Mouse (Mus musculus) heart, postnatal 0 days (tissue): ENCODE results near the gene Zfand3. TPM values are rescaled to one million over a fixed set of nuclear protein-coding genes. Genes with fewer than 3 reads are reported as not detected.

ENCODE experiments used
- ATAC-seq: fragments of 200-750 bp; cut with Nextera tagmentation; 2 replicates; pipeline ENCODE4 v1.8.0; 2017; ENCODE audit warnings: low read depth, moderate number of reproducible peaks, moderate library complexity; ENCODE audit not compliant: insufficient read depth
- DNase-seq: peaks from one replicate; pipeline ENCODE4 v3.0.0-alpha.2; 2016; ENCODE audit warnings: low spot score
- H3K27ac ChIP-seq: fragments of 300-500 bp; sonication (generic); 2 replicates; pipeline ENCODE4 v1.5.1; 2014; ENCODE audit warnings: low read depth, mild to moderate bottlenecking
- H3K27me3 ChIP-seq: fragments of 300-500 bp; sonication (generic); 2 replicates; pipeline ENCODE4 v1.6.1; 2014; ENCODE audit warnings: low read length, mixed read lengths; ENCODE audit not compliant: control insufficient read depth, insufficient read depth
- H3K36me3 ChIP-seq: fragments of 300-500 bp; sonication (generic); replicated peaks from 2 replicates; pipeline ENCODE4 v1.6.1; 2014; ENCODE audit warnings: low read length, mixed read lengths; ENCODE audit not compliant: control insufficient read depth, insufficient read depth
- H3K4me1 ChIP-seq: fragments of 300-500 bp; sonication (generic); 2 replicates; pipeline ENCODE4 v1.6.1; 2014; ENCODE audit warnings: antibody characterized with exemption; ENCODE audit not compliant: control insufficient read depth, insufficient read depth
- H3K4me2 ChIP-seq: fragments of 300-500 bp; sonication (generic); 2 replicates; pipeline ENCODE4 v1.6.1; 2014; ENCODE audit warnings: low read depth, mild to moderate bottlenecking, low read length, moderate library complexity
- H3K4me3 ChIP-seq: fragments of 300-500 bp; sonication (generic); 2 replicates; pipeline ENCODE4 v1.5.1; 2014; ENCODE audit warnings: low read depth, low read length
- H3K9ac ChIP-seq: fragments of 300-500 bp; sonication (generic); replicated peaks from 2 replicates; pipeline ENCODE4 v1.6.1; 2014; ENCODE audit warnings: low read depth, low read length, mixed read lengths
- H3K9me3 ChIP-seq: fragments of 300-500 bp; sonication (generic); replicated peaks from 2 replicates; pipeline ENCODE4 v1.6.1; 2016; ENCODE audit warnings: low read length; ENCODE audit not compliant: control insufficient read depth
- CTCF ChIP-seq: IDR thresholded peaks from 2 replicates; pipeline ENCODE4 v1.5.1; 2016; ENCODE audit warnings: antibody characterized with exemption, control low read depth, low read depth
- EP300 ChIP-seq: IDR thresholded peaks from 2 replicates; pipeline ENCODE4 v1.6.1; 2016; ENCODE audit warnings: antibody characterized with exemption, low read depth
- WGBS: fragments of 180-500 bp; shearing (Covaris S2); extraction: QIAGEN DNeasy Blood & Tissue Kit; methylation state at CpG from one replicate; pipeline ENCODE4 v1.1.7; 2014; 5-methylcytosine and 5-hydroxymethylcytosine counted together
- polyA plus RNA-seq: library from polyadenylated mRNA; unstranded; fragments of >200 nt; fragmentation: Nextera tagmentation; extraction: Ambion mirVana; gene quantifications from 2 replicates; pipeline ENCODE4 v1.2.1, GENCODE M21; 2015
- total RNA-seq: library from RNA; depleted of rRNA; stranded (reverse); fragments of >200 nt; gene quantifications from 2 replicates; pipeline ENCODE4 v1.2.3, GENCODE M21; 2014; ENCODE audit warnings: low replicate concordance

The Zfand3 gene
- total and polyA plus RNA-seq, 2 experiments from 2014 or later: 49.0 to 131 TPM

DNA sequence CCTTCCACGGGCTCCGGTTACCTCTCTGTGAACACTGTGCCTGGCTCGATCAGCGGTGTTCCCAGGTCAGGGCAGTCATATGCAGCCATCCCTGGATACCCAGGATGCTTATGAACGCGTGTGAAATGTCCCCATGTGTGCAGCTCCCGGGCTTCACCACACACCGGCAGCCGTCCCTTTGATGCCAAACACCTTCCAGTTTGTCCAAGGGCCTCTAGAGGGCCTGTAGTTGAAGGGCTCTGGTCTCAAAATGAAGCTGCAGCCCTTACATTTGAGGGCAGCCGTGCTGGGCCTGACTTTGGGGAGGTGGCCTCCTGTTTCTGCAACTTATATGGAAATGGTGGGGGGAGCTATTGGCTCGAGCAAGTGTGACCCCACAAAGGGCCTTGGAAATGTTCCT lies 217.8 kb downstream of the Zfand3 start:
- H3K4me3 ChIP-seq: no peak overlapping the region
- no peak for DNase-seq
- WGBS: 77% methylated on average over 11 of the region's 11 CpGs
- H3K9me3 ChIP-seq: no peaks in the 10 kb centered on the region
- no peaks in the 10 kb centered on the region for H3K27me3 ChIP-seq
- TF ChIP-seq CTCF: no peak
- no peak for TF ChIP-seq EP300
- H3K4me1 ChIP-seq: 0 out of 2 replicates have a peak, but pooled peaks cover 4% of the 10 kb centered on the region
- H3K36me3 ChIP-seq: peaks cover 25% of the 10 kb centered on the region; the same call in 1 of the 2 replicates
- no peak overlapping the region for H3K4me2 ChIP-seq
- no peak for ATAC-seq
- H3K9ac ChIP-seq: no peak overlapping the region
- H3K27ac ChIP-seq: no peak overlapping the region

DNA sequence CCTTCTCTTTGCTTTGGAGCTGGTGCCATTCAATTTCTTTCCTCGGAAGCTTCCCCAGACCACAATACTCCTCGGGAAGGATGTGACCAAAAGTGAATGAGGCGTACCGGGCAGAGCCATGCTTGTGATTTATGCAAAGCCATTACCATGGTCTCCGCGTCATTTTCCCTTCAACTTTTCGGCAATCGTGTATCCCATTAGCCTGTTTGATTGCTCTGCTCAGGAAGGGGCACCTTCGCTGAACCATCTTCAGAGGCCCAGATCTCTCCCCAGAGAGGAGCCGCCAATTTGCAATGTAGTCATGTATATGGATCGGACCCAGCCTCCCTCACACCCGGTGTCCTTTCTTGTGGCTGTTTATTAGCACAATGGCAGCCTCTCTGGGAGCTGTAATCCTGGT lies 218.3 kb downstream of the Zfand3 start:
- Histone ChIP-seq H3K27ac (no peak overlapping the region), H3K27me3 (no peaks in the 10 kb centered on the region), H3K9me3 (no peaks in the 10 kb centered on the region), H3K4me1 (0 out of 2 replicates have a peak, but pooled peaks cover 4% of the 10 kb centered on the region), H3K36me3 (peaks cover 25% of the 10 kb centered on the region; the same call in 1 of the 2 replicates), H3K9ac (no peak overlapping the region), H3K4me2 (no peak overlapping the region), H3K4me3 (no peak overlapping the region)
- ATAC-seq (no peak), DNase-seq (no peak)
- TF ChIP-seq EP300 (no peak), CTCF (no peak)
- 89% methylated on average over 12 of the region's 12 CpGs for WGBS

DNA sequence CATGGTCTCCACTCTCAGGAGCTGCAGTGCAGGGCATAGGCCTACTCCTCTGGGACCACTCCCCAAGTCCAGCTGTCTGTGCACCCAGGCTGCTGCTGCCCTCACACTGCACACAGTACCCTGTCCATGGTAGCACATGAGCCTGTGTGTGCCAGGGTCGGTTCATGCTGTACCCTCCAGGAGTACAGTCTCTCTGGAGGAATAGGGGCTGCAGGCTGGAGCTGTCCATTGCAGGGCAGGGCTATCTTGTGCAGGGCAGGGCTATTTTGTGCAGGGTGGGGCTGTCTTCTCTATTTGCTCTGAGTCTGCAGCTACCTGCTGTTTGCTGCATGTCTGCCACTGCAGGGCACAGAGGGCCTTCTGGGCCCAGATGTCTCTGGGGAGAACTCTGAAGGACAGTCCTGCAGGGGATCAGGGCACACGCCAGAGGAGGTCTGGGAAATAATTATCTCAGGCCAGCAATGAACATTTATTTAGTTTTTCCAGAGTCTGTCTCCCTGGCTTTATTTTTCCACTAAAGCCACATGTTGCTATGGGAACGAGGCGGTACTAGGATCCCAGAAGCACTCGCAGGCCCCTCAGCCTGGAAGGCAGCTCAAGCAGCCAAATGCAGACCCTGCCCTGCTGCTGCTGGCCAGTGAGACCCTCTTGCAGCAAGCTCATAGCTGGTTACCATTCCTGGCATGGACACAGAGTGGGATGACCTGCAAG lies 220.7 kb downstream of the Zfand3 start:
- WGBS: 58% methylated on average over 5 of the region's 5 CpGs
- DNase-seq (no peak), ATAC-seq (0 out of 2 replicates have a peak, but pooled peaks have one; percentile 17)
- Histone ChIP-seq H3K4me3 (no peak overlapping the region), H3K9ac (no peak overlapping the region), H3K36me3 (0 out of 2 replicates have a peak, but pooled peaks cover 6% of the 10 kb centered on the region), H3K4me2 (no peak overlapping the region), H3K9me3 (no peaks in the 10 kb centered on the region), H3K27me3 (no peaks in the 10 kb centered on the region), H3K27ac (no peak overlapping the region), H3K4me1 (0 out of 2 replicates have a peak, but pooled peaks cover 4% of the 10 kb centered on the region)
- TF ChIP-seq CTCF: no peak
- TF ChIP-seq EP300: no peak

DNA sequence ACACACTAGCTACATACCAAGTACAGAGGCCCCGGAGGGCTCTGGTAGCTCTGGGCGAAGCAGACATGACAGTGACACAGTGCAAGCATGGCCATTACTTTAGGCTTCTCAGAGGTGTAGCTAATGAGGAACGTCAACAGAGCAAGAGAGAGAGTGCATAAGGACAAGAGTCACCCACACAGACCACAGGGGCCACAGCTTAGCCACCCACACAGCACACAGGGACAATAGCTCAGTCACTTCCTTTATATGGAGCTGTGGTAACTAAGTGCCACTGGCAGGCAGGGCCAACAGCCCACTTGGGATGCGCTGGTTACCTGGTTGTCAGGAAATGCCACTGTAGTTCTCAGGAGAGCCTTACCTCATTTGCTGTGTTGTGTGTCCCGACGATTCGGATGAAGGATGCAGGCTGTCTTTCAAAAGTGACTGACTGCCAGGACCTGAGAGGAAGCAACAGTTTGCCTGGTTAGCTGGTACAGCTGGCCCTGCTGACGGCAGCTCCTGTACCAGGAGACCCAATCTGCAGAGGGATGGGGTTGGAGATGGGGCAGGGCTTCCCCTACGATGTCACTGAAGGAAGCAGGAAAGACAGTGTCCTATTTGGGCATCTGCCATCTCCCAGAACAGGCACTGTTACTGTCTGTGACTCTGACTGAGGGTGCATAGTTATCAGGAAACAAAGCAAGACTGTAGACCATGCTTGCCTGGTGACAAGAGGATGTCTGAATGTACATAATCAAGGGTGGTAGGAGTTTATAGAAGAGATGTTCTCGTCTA lies 224.1 kb downstream of the Zfand3 start:
- Histone ChIP-seq H3K27me3 (no peaks in the 10 kb centered on the region), H3K4me1 (0 out of 2 replicates have a peak, but pooled peaks cover 4% of the 10 kb centered on the region), H3K27ac (no peak overlapping the region), H3K4me2 (no peak overlapping the region), H3K9ac (no peak overlapping the region), H3K4me3 (no peak overlapping the region), H3K9me3 (no peaks in the 10 kb centered on the region), H3K36me3 (no peaks in the 10 kb centered on the region)
- ATAC-seq (no peak), DNase-seq (no peak)
- 78% methylated on average over 10 of the region's 10 CpGs for WGBS
- TF ChIP-seq EP300 (no peak), CTCF (no peak)

DNA sequence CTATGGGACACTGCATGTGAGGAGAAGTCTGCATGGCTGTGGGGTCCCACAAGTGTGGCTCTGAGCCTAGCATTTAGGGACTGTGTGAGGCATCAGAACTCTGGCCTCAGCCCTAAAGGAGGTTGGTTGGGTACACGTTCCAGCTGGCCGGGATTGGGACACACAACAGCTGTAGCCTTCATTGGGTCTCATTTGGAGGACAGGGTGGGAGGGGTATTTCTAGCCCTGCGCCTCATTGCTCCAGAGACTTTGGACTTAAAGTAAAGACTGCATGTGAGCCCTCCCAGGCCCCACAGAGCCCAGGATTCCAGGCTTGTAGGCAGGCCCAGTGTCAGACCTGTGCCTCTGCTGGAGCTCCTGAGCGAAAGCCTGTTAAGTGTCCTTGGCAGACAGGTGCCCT lies 225.9 kb downstream of the Zfand3 start:
- Histone ChIP-seq H3K36me3 (no peaks in the 10 kb centered on the region), H3K9me3 (no peaks in the 10 kb centered on the region), H3K27ac (no peak overlapping the region), H3K9ac (no peak overlapping the region), H3K4me1 (0 out of 2 replicates have a peak, but pooled peaks cover 4% of the 10 kb centered on the region), H3K27me3 (no peaks in the 10 kb centered on the region), H3K4me2 (no peak overlapping the region), H3K4me3 (no peak overlapping the region)
- 94% methylated on average over 4 of the region's 4 CpGs for WGBS
- no peak for TF ChIP-seq CTCF
- no peak for TF ChIP-seq EP300
- DNase-seq (no peak), ATAC-seq (no peak)
